Mouse (Mus musculus) ES-Bruce4 (cell line): Measurements from ENCODE around the gene Kat6b. TPM values are rescaled to one million over a fixed set of nuclear protein-coding genes. Genes with fewer than 3 reads are reported as not detected.

ENCODE experiments used
- H3K27ac ChIP-seq: 2 replicates; pipeline ENCODE4 v1.5.1; 2012; ENCODE audit warnings: low read length, inconsistent platforms; ENCODE audit not compliant: insufficient read depth
- H3K27me3 ChIP-seq: 2 replicates; pipeline ENCODE4 v1.6.1; 2012; ENCODE audit warnings: mild to moderate bottlenecking, low read length, inconsistent platforms; ENCODE audit not compliant: control insufficient read depth, poor library complexity, insufficient read depth, severe bottlenecking
- H3K36me3 ChIP-seq: 2 replicates; pipeline ENCODE4 v1.6.1; 2012; ENCODE audit warnings: inconsistent platforms, mild to moderate bottlenecking, low read length, moderate library complexity; ENCODE audit not compliant: control insufficient read depth, poor library complexity, insufficient read depth, severe bottlenecking
- H3K4me1 ChIP-seq: one replicate; pipeline ENCODE4 v1.8.1; 2011; ENCODE audit warnings: low read length; ENCODE audit not compliant: control insufficient read depth, insufficient read depth
- H3K4me3 ChIP-seq: 2 replicates; pipeline ENCODE4 v1.5.1; 2011; ENCODE audit warnings: low read depth, mild to moderate bottlenecking, low read length
- H3K9ac ChIP-seq: 2 replicates; pipeline ENCODE4 v1.6.1; 2012; ENCODE audit warnings: low read depth, mild to moderate bottlenecking, inconsistent platforms; ENCODE audit not compliant: poor library complexity, severe bottlenecking
- H3K9me3 ChIP-seq: replicated peaks from 2 replicates; pipeline ENCODE4 v1.6.1; 2012; ENCODE audit warnings: mild to moderate bottlenecking, low read length, inconsistent platforms; ENCODE audit not compliant: control insufficient read depth, poor library complexity, insufficient read depth, severe bottlenecking
- CTCF ChIP-seq: IDR thresholded peaks from one replicate; pipeline ENCODE4 v1.8.1; 2011; ENCODE audit warnings: low read depth, low read length
- EP300 ChIP-seq: IDR thresholded peaks from 2 replicates; pipeline ENCODE4 v1.6.1; 2011; ENCODE audit warnings: low read depth, low read length; ENCODE audit not compliant: insufficient read depth
- POLR2A ChIP-seq: IDR thresholded peaks from one replicate; pipeline ENCODE4 v1.8.1; 2011; ENCODE audit warnings: low read length; ENCODE audit not compliant: insufficient read depth
- polyA plus RNA-seq: library from polyadenylated mRNA; stranded (reverse); fragments of >200 nt; gene quantifications from 2 replicates; pipeline ENCODE4 v1.2.4, GENCODE M21; 2011; ENCODE audit warnings: low read depth; ENCODE audit not compliant: missing spikeins, insufficient read depth, insufficient read length

Gene Kat6b
- polyA plus RNA-seq, 1 experiment: 132 TPM

GRCm38 (mm10) chr14:21617221-21617980 lies 136.2 kb downstream of the Kat6b start:
- TF ChIP-seq EP300 (no peak), POLR2A (no peak), CTCF (no peak)
- Histone ChIP-seq H3K4me3 (no peak overlapping the region), H3K9ac (no peak overlapping the region), H3K27me3 (no peaks in the 10 kb centered on the region), H3K9me3 (no peaks in the 10 kb centered on the region), H3K27ac (no peak overlapping the region), H3K36me3 (peaks cover 21% of the 10 kb centered on the region), H3K4me1 (peaks cover 2% of the 10 kb centered on the region)

DNA sequence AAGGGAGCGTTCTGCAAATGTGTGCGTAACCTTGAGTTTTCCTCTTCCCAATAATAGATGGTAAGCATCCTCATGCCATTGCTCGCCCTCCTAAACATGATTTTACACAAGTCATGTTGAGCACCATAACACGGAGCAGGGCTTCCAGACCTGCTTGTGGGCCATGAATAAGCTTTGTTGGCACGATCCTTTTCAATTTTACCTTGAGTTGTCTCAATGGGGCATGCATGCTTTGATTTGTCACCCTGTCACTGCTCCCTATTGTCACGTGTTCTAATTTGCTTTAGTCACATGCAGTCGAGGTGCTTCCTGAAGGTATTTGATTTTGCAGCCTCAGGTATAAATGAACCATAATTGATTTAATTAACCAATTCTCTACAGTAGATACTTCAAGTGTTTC lies 138.7 kb downstream of the Kat6b start:
- no peak overlapping the region for H3K9ac ChIP-seq
- peaks cover 29% of the 10 kb centered on the region for H3K36me3 ChIP-seq
- no peak overlapping the region for H3K4me3 ChIP-seq
- TF ChIP-seq POLR2A (no peak), EP300 (no peak), CTCF (no peak)
- H3K4me1 ChIP-seq: peaks cover 2% of the 10 kb centered on the region
- no peaks in the 10 kb centered on the region for H3K27me3 ChIP-seq
- no peak overlapping the region for H3K27ac ChIP-seq
- H3K9me3 ChIP-seq: no peaks in the 10 kb centered on the region

GRCm38 (mm10) chr14:21625946-21626345 lies 144.7 kb downstream of the Kat6b start:
- peaks cover 2% of the 10 kb centered on the region for H3K4me1 ChIP-seq
- TF ChIP-seq EP300 (no peak), POLR2A (no peak), CTCF (no peak)
- no peak overlapping the region for H3K27ac ChIP-seq
- H3K27me3 ChIP-seq: no peaks in the 10 kb centered on the region
- no peaks in the 10 kb centered on the region for H3K9me3 ChIP-seq
- no peak overlapping the region for H3K9ac ChIP-seq
- peaks cover 52% of the 10 kb centered on the region for H3K36me3 ChIP-seq
- no peak overlapping the region for H3K4me3 ChIP-seq

GRCm38 (mm10) chr14:21631665-21632200 lies 150.5 kb downstream of the Kat6b start:
- no peak for TF ChIP-seq POLR2A
- TF ChIP-seq CTCF: no peak
- TF ChIP-seq EP300: no peak
- H3K9me3 ChIP-seq: no peaks in the 10 kb centered on the region
- H3K4me3 ChIP-seq: no peak overlapping the region
- H3K4me1 ChIP-seq: no peaks in the 10 kb centered on the region
- H3K27ac ChIP-seq: no peak overlapping the region
- H3K9ac ChIP-seq: no peak overlapping the region
- peaks cover 71% of the 10 kb centered on the region for H3K36me3 ChIP-seq
- no peaks in the 10 kb centered on the region for H3K27me3 ChIP-seq

- H3K27ac ChIP-seq: no peak overlapping the region
- H3K4me1 ChIP-seq: no peaks in the 10 kb centered on the region
- no peak for TF ChIP-seq EP300
- TF ChIP-seq CTCF: no peak
- no peak for TF ChIP-seq POLR2A
- no peak overlapping the region for H3K9ac ChIP-seq
- H3K4me3 ChIP-seq: no peak overlapping the region
- no peaks in the 10 kb centered on the region for H3K9me3 ChIP-seq
- H3K36me3 ChIP-seq: peaks cover 72% of the 10 kb centered on the region
- H3K27me3 ChIP-seq: no peaks in the 10 kb centered on the region
Observed at GRCm38 (mm10) chr14:21636548-21636947, 155.3 kb downstream of the Kat6b start.

DNA sequence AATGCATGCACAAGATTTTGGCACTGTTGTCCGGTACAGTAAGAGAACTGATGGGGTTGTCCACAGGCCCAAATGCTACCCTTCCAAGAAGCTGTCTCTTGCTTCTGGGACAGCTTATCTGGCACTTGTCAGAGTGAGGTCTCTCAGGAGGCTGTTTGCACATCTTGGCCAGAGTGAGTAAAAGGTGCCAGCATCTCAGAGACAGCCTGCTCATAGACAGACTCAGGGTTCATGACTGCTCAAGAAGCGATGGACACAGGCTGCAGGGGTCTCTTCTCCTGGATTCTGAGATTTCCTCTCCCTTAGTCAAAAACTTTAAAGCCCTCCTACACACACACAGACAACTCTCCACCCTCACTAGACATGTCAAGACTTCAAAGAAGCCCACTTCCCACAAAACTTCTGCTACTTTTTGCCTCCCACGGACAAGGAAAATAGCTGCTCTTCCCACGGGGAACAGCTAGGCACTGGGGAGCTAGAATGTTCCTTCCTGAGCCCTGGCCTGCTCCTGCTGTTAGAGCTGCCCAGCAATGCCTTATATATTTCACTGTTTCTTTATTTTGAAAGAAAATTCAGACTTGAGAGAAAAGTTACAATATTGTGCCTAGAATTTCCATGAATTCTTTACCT lies 159.7 kb downstream of the Kat6b start:
- Histone ChIP-seq H3K36me3 (peaks cover 58% of the 10 kb centered on the region), H3K4me3 (no peak overlapping the region), H3K27ac (no peak overlapping the region), H3K9ac (no peak overlapping the region), H3K27me3 (no peaks in the 10 kb centered on the region), H3K4me1 (no peaks in the 10 kb centered on the region), H3K9me3 (no peaks in the 10 kb centered on the region)
- no peak for TF ChIP-seq POLR2A
- TF ChIP-seq CTCF: no peak
- TF ChIP-seq EP300: no peak
